Mouse (Mus musculus) regulatory T cell (primary cell): ENCODE measurements at regions not wholly inside any gene's neighbourhood (a gene's known extent, or its start where the extent isn't known, plus 50 kb on each side); places are given as distances from the start of the nearest gene placed in this dataset.

ENCODE experiments used
- in situ Hi-C: fragments of 300-600 bp; cut with MboI, MseI; formaldehyde crosslinking; loops from one replicate; pipeline ENCODE4 v1.15.1; 2025; ENCODE audit warnings: high pct_unique_total_duplicates

- in situ Hi-C loops = loop anchor here (10.0 kb wide), 1 partner anchor 1338 kb away; no protein-coding TSS in a partner anchor
Measured at GRCm38 (mm10) chr9:113302429-113302828, 405.6 kb downstream of the Pdcd6ip start.

GRCm38 (mm10) chr9:113300846-113301245 lies 407.2 kb downstream of the Pdcd6ip start:
- in situ Hi-C loops = loop anchor here (10.0 kb wide), 1 partner anchor 1336 kb away; no protein-coding TSS in a partner anchor

GRCm38 (mm10) chr9:113299900-113300299 lies 408.2 kb downstream of the Pdcd6ip start:
- in situ Hi-C loops = loop anchor here (10.0 kb wide), 1 partner anchor 1335 kb away; no protein-coding TSS in a partner anchor

GRCm38 (mm10) chr9:113295850-113296467 lies 412.1 kb downstream of the Pdcd6ip start:
- in situ Hi-C loops = no loop called here

- in situ Hi-C loops = no loop called here
Measured at GRCm38 (mm10) chr9:113287397-113287796, 420.7 kb downstream of the Pdcd6ip start.

GRCm38 (mm10) chr9:113283244-113283643 lies 424.8 kb downstream of the Pdcd6ip start:
- in situ Hi-C loops = no loop called here

- in situ Hi-C loops = no loop called here
Measured at GRCm38 (mm10) chr9:113270595-113270994, 437.5 kb downstream of the Pdcd6ip start.

GRCm38 (mm10) chr9:113267696-113268095 lies 440.4 kb downstream of the Pdcd6ip start:
- in situ Hi-C loops = no loop called here

GRCm38 (mm10) chr9:113263636-113264035 lies 444.4 kb downstream of the Pdcd6ip start:
- in situ Hi-C loops = no loop called here

GRCm38 (mm10) chr9:113260296-113260695 lies 447.8 kb downstream of the Pdcd6ip start:
- in situ Hi-C loops = no loop called here

- in situ Hi-C loops = no loop called here
Measured at GRCm38 (mm10) chr9:113258556-113258955, 449.5 kb downstream of the Pdcd6ip start.

- in situ Hi-C loops = no loop called here
Measured at GRCm38 (mm10) chr9:113248703-113249274, 459.3 kb downstream of the Pdcd6ip start.

- in situ Hi-C loops = no loop called here
Measured at GRCm38 (mm10) chr9:113247950-113248349, 460.1 kb downstream of the Pdcd6ip start.

- in situ Hi-C loops = no loop called here
Measured at GRCm38 (mm10) chr9:113243870-113244269, 464.2 kb downstream of the Pdcd6ip start.

- in situ Hi-C loops = no loop called here
Measured at GRCm38 (mm10) chr9:113233370-113233769, 474.7 kb downstream of the Pdcd6ip start.

GRCm38 (mm10) chr9:113229391-113229790 lies 478.7 kb downstream of the Pdcd6ip start:
- in situ Hi-C loops = no loop called here

GRCm38 (mm10) chr9:113213930-113214329 lies 494.1 kb downstream of the Pdcd6ip start:
- in situ Hi-C loops = no loop called here

- in situ Hi-C loops = no loop called here
Measured at GRCm38 (mm10) chr9:113212389-113212788, 495.7 kb downstream of the Pdcd6ip start.

- in situ Hi-C loops = no loop called here
Measured at GRCm38 (mm10) chr9:113208181-113208580, 499.9 kb downstream of the Pdcd6ip start.

GRCm38 (mm10) chr9:113199241-113199640 lies 508.8 kb downstream of the Pdcd6ip start:
- in situ Hi-C loops = no loop called here

- in situ Hi-C loops = no loop called here
Measured at GRCm38 (mm10) chr9:113195556-113195955, 512.5 kb downstream of the Pdcd6ip start.

- in situ Hi-C loops = no loop called here
Measured at GRCm38 (mm10) chr9:113192773-113193172, 515.3 kb downstream of the Pdcd6ip start.

GRCm38 (mm10) chr9:113191163-113191562 lies 516.9 kb downstream of the Pdcd6ip start:
- in situ Hi-C loops = no loop called here
